Mouse (Mus musculus): ENCODE results near the gene Atxn7. TPM values are rescaled to one million over a fixed set of nuclear protein-coding genes. Genes with fewer than 3 reads are reported as not detected.

The Atxn7 gene
- total and polyA plus RNA-seq, 3 experiments: 11.4 to 16.5 (median 12.5) TPM

DNA sequence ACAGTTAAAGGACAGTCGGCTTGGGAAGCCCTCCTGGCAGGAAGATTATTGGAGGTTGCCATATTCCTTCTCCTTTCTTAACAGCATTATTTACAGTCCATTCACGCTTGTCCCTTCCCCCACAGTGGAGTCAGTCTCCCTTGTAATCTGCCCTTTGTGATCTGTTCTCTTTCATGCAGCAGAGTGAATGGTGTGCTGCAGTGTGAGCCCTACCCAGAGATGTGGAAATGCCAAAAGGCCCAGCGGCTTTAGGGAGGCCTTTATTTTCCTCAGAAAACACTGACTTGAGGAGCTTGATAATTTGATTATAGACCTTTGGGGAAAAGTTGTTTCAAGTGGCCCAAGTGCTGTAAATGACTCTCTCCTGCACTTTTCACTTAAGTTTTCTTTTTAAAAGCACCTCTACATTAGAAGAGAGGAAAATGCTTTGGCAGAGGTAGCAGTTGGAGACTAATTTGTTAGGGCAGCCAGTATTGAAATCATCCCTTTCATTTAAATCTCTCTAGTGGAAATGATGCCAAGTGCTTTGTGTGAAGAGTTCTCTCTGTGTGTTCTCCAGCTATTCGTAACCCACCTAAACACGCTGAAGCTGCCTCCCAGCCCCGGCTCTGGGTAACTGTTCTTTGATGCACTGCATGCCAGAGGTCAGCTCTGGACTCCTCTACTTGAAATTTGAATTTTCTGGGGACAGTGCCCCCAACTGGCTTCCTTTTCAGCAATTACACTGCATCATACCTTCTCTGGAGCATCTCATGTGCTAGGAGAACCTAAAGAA lies 109.5 kb downstream of the Atxn7 start:
- H3K4me1 ChIP-seq (ENCODE audit: insufficient read depth, low read depth, low read length): no peaks in the 10 kb centered on the region
- TF ChIP-seq GATA1 (IDR thresholded peaks at IDR 0.05; ENCODE audit: borderline replicate concordance, low read length): no peak
- no peak for TF ChIP-seq CTCF (IDR thresholded peaks at IDR 0.05; ENCODE audit: low read depth, low read length)
- peaks cover 57% of the 10 kb centered on the region for H3K36me3 ChIP-seq (replicated peaks)
- DNase-seq (ENCODE audit: low spot score) (no peak), ATAC-seq (ENCODE audit: extremely low read depth, insufficient number of reproducible peaks, low FRiP score, poor library complexity, severe bottlenecking) (no peak)
- no peaks in the 10 kb centered on the region for H3K27me3 ChIP-seq (ENCODE audit: insufficient read depth, low read length)
- H3K9me3 ChIP-seq (replicated peaks): no peaks in the 10 kb centered on the region
- no peak overlapping the region for H3K4me3 ChIP-seq (ENCODE audit: low read depth, low read length)

GRCm38 (mm10) chr14:14071456-14071855 lies 110.2 kb downstream of the Atxn7 start:
- no peak for DNase-seq (ENCODE audit: low spot score)
- peaks cover 58% of the 10 kb centered on the region for H3K36me3 ChIP-seq (replicated peaks)
- no peaks in the 10 kb centered on the region for H3K4me1 ChIP-seq (ENCODE audit: insufficient read depth, low read depth, low read length)
- H3K27me3 ChIP-seq (ENCODE audit: insufficient read depth, low read length): no peaks in the 10 kb centered on the region
- TF ChIP-seq GATA2 (IDR thresholded peaks at IDR 0.05; ENCODE audit: borderline replicate concordance, low read depth, low read length) (no peak), POLR2AphosphoS5 (IDR thresholded peaks at IDR 0.05; ENCODE audit: insufficient replicate concordance, low read depth, low read length) (no peak), TAL1 (conservative IDR thresholded peaks at IDR 0.05; ENCODE audit: low read depth, low read length) (no peak), GATA1 (IDR thresholded peaks at IDR 0.05; ENCODE audit: borderline replicate concordance, low read length) (no peak), CTCF (IDR thresholded peaks at IDR 0.05; ENCODE audit: low read depth, low read length) (no peak)
- no peak for ATAC-seq (ENCODE audit: extremely low read depth, insufficient number of reproducible peaks, low FRiP score, poor library complexity, severe bottlenecking)
- H3K9me3 ChIP-seq (replicated peaks): no peaks in the 10 kb centered on the region
- no peak overlapping the region for H3K4me3 ChIP-seq (ENCODE audit: low read depth, low read length)

- H3K4me1 ChIP-seq (ENCODE audit: insufficient read depth, low read depth, low read length): peaks cover 4% of the 10 kb centered on the region; the same call in 1 of the 2 replicates
- DNase-seq (ENCODE audit: low spot score): no peak
- ATAC-seq (ENCODE audit: extremely low read depth, insufficient number of reproducible peaks, low FRiP score, poor library complexity, severe bottlenecking): no peak
- H3K9me3 ChIP-seq (replicated peaks): no peaks in the 10 kb centered on the region
- no peak for TF ChIP-seq TAL1 (conservative IDR thresholded peaks at IDR 0.05; ENCODE audit: low read depth, low read length)
- no peak for TF ChIP-seq GATA2 (IDR thresholded peaks at IDR 0.05; ENCODE audit: borderline replicate concordance, low read depth, low read length)
- no peak for TF ChIP-seq GATA1 (IDR thresholded peaks at IDR 0.05; ENCODE audit: borderline replicate concordance, low read length)
- TF ChIP-seq POLR2AphosphoS5 (IDR thresholded peaks at IDR 0.05; ENCODE audit: insufficient replicate concordance, low read depth, low read length): no peak
- no peak for TF ChIP-seq CTCF (IDR thresholded peaks at IDR 0.05; ENCODE audit: low read depth, low read length)
- no peak overlapping the region for H3K4me3 ChIP-seq (ENCODE audit: low read depth, low read length)
- H3K27me3 ChIP-seq (ENCODE audit: insufficient read depth, low read length): no peaks in the 10 kb centered on the region
- peaks cover 43% of the 10 kb centered on the region for H3K36me3 ChIP-seq (replicated peaks)
These were observed 119.5 kb downstream of the Atxn7 start for GRCm38 (mm10) chr14:14080604-14081194.

DNA sequence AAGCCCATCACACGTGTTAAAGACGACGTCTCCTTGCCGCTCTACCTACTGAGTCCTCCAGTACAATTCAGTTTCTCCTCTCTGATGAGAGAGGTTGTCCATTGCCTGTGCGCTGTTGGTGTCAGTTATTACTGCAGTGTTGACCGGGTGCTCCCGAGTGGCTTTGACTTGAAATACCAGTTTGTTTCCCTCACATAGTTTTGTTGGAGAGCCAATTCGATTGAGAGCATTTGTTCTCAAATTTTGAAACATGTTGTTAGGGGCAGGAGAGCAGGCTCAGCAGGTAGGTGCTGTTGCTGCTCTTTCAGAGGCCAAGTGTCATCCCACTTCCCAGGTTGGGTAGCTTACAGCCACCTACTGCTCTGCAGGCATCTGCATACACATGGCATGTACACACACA lies 122.6 kb downstream of the Atxn7 start:
- TF ChIP-seq GATA2 (IDR thresholded peaks at IDR 0.05; ENCODE audit: borderline replicate concordance, low read depth, low read length) (no peak), TAL1 (conservative IDR thresholded peaks at IDR 0.05; ENCODE audit: low read depth, low read length) (no peak), POLR2AphosphoS5 (IDR thresholded peaks at IDR 0.05; ENCODE audit: insufficient replicate concordance, low read depth, low read length) (no peak), GATA1 (IDR thresholded peaks at IDR 0.05; ENCODE audit: borderline replicate concordance, low read length) (no peak), CTCF (IDR thresholded peaks at IDR 0.05; ENCODE audit: low read depth, low read length) (no peak)
- H3K27me3 ChIP-seq (ENCODE audit: insufficient read depth, low read length): no peaks in the 10 kb centered on the region
- no peak overlapping the region for H3K4me3 ChIP-seq (ENCODE audit: low read depth, low read length)
- peaks cover 27% of the 10 kb centered on the region for H3K4me1 ChIP-seq (ENCODE audit: insufficient read depth, low read depth, low read length)
- DNase-seq (ENCODE audit: low spot score): no peak
- no peak for ATAC-seq (ENCODE audit: extremely low read depth, insufficient number of reproducible peaks, low FRiP score, poor library complexity, severe bottlenecking)
- no peaks in the 10 kb centered on the region for H3K9me3 ChIP-seq (replicated peaks)
- peaks cover 28% of the 10 kb centered on the region for H3K36me3 ChIP-seq (replicated peaks)

GRCm38 (mm10) chr14:14086711-14087263 lies 125.5 kb downstream of the Atxn7 start:
- H3K4me3 ChIP-seq (ENCODE audit: low read depth, low read length): no peak overlapping the region; the same call in 1 of the 2 replicates
- H3K27me3 ChIP-seq (ENCODE audit: insufficient read depth, low read length): no peaks in the 10 kb centered on the region
- TF ChIP-seq GATA2 (IDR thresholded peaks at IDR 0.05; ENCODE audit: borderline replicate concordance, low read depth, low read length): no peak
- no peak for TF ChIP-seq TAL1 (conservative IDR thresholded peaks at IDR 0.05; ENCODE audit: low read depth, low read length)
- no peak for TF ChIP-seq GATA1 (IDR thresholded peaks at IDR 0.05; ENCODE audit: borderline replicate concordance, low read length)
- no peak for TF ChIP-seq POLR2AphosphoS5 (IDR thresholded peaks at IDR 0.05; ENCODE audit: insufficient replicate concordance, low read depth, low read length)
- no peak for TF ChIP-seq CTCF (IDR thresholded peaks at IDR 0.05; ENCODE audit: low read depth, low read length)
- ATAC-seq (ENCODE audit: extremely low read depth, insufficient number of reproducible peaks, low FRiP score, poor library complexity, severe bottlenecking) (no peak), DNase-seq (ENCODE audit: low spot score) (no peak)
- peaks cover 40% of the 10 kb centered on the region for H3K36me3 ChIP-seq (replicated peaks)
- H3K9me3 ChIP-seq (replicated peaks): no peaks in the 10 kb centered on the region
- H3K4me1 ChIP-seq (ENCODE audit: insufficient read depth, low read depth, low read length): peaks cover 46% of the 10 kb centered on the region

DNA sequence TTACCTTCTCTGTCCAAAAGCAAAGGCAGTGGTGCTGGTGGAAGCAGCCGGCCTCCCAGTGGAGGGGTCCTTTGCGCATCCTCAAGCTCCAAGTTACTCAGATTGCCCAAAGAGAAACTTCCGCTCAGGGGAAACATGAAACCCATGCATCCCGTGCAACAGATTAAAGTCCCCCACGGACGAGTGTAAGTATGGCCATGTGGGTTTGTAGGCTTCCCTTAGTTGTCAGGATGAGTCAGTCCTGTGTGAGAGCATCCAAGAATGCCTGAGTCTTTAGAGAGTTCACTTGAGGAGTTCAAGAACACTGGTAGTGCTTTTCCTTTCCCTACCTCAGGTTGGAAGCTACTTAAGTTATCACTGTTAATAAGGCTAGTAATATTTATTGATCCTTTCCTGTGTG lies 126.1 kb downstream of the Atxn7 start:
- Histone ChIP-seq H3K27me3 (ENCODE audit: insufficient read depth, low read length) (no peaks in the 10 kb centered on the region), H3K9me3 (replicated peaks) (no peaks in the 10 kb centered on the region), H3K36me3 (replicated peaks) (peaks cover 41% of the 10 kb centered on the region), H3K4me3 (ENCODE audit: low read depth, low read length) (no peak overlapping the region; the same call in 1 of the 2 replicates), H3K4me1 (ENCODE audit: insufficient read depth, low read depth, low read length) (peaks cover 50% of the 10 kb centered on the region)
- TF ChIP-seq GATA1 (IDR thresholded peaks at IDR 0.05; ENCODE audit: borderline replicate concordance, low read length) (no peak), TAL1 (conservative IDR thresholded peaks at IDR 0.05; ENCODE audit: low read depth, low read length) (no peak), GATA2 (IDR thresholded peaks at IDR 0.05; ENCODE audit: borderline replicate concordance, low read depth, low read length) (no peak), CTCF (IDR thresholded peaks at IDR 0.05; ENCODE audit: low read depth, low read length) (no peak), POLR2AphosphoS5 (IDR thresholded peaks at IDR 0.05; ENCODE audit: insufficient replicate concordance, low read depth, low read length) (no peak)
- ATAC-seq (ENCODE audit: extremely low read depth, insufficient number of reproducible peaks, low FRiP score, poor library complexity, severe bottlenecking) (no peak), DNase-seq (ENCODE audit: low spot score) (no peak)

All from G1E (cell line).